Mouse (Mus musculus) lung, postnatal 36 days (tissue): ENCODE measurements at regions not wholly inside any gene's neighbourhood (a gene's known extent, or its start where the extent isn't known, plus 50 kb on each side); places are given as distances from the start of the nearest gene placed in this dataset.
"Not testable (repeated sequence)": the region's sequence is repeated elsewhere in the genome, so short reads cannot be mapped to it uniquely, and the experiment has no call there.

Experiments used
- DNase-seq: peaks from one replicate; pipeline ENCODE4 v3.0.0; 2022; ENCODE audit warnings: mixed read lengths

- DNase-seq = no peak
Observed at GRCm38 (mm10) chr15:25245631-25246030, 167.9 kb downstream of the Basp1 start.

GRCm38 (mm10) chr15:25237665-25238664 is 175.6 kb downstream of the Basp1 start:
- no peak for DNase-seq

GRCm38 (mm10) chr15:25236191-25236723 is 177.3 kb downstream of the Basp1 start:
- no peak for DNase-seq

- DNase-seq = no peak
Observed at GRCm38 (mm10) chr15:25234064-25234700, 179.4 kb downstream of the Basp1 start.

GRCm38 (mm10) chr15:25230213-25230612 is 183.4 kb downstream of the Basp1 start:
- no peak for DNase-seq

- no peak for DNase-seq
Observed at GRCm38 (mm10) chr15:25229807-25230206, 183.8 kb downstream of the Basp1 start.

- no peak for DNase-seq
Observed at GRCm38 (mm10) chr15:25227496-25227895, 186.1 kb downstream of the Basp1 start.

- no peak for DNase-seq
Observed at GRCm38 (mm10) chr15:25225936-25226335, 187.6 kb downstream of the Basp1 start.

GRCm38 (mm10) chr15:25225431-25225830 is 188.1 kb downstream of the Basp1 start:
- DNase-seq = no peak

GRCm38 (mm10) chr15:25221749-25222148 is 191.8 kb downstream of the Basp1 start:
- DNase-seq = no peak

- no peak for DNase-seq
Observed at GRCm38 (mm10) chr15:25216375-25216774, 197.2 kb downstream of the Basp1 start.

- no peak for DNase-seq
Observed at GRCm38 (mm10) chr15:25202097-25202496, 211.5 kb downstream of the Basp1 start.

GRCm38 (mm10) chr15:25200249-25200648 is 213.3 kb downstream of the Basp1 start:
- DNase-seq = not testable (repeated sequence)

GRCm38 (mm10) chr15:25187881-25188326 is 225.7 kb downstream of the Basp1 start:
- DNase-seq = no peak

GRCm38 (mm10) chr15:25172755-25173154 is 240.8 kb downstream of the Basp1 start:
- DNase-seq = no peak

GRCm38 (mm10) chr15:25146371-25146770 is 267.2 kb downstream of the Basp1 start:
- no peak for DNase-seq

- DNase-seq = peak; percentile 11
Observed at GRCm38 (mm10) chr15:25144228-25144627, 269.3 kb downstream of the Basp1 start.

- DNase-seq = peak; percentile 32
Observed at GRCm38 (mm10) chr15:25140389-25141181, 273.0 kb downstream of the Basp1 start.

GRCm38 (mm10) chr15:25137091-25137490 is 276.5 kb downstream of the Basp1 start:
- no peak for DNase-seq

GRCm38 (mm10) chr15:25135471-25136262 is 277.9 kb downstream of the Basp1 start:
- DNase-seq = no peak

GRCm38 (mm10) chr15:25130096-25130495 is 283.5 kb downstream of the Basp1 start:
- no peak for DNase-seq

- DNase-seq = no peak
Observed at GRCm38 (mm10) chr15:25129572-25129971, 284.0 kb downstream of the Basp1 start.
